Mouse (Mus musculus): ENCODE results near the gene Gmppa. TPM values are rescaled to one million over a fixed set of nuclear protein-coding genes. Genes with fewer than 3 reads are reported as not detected.

Gene Gmppa
- polyA plus RNA-seq, 1 experiment from 2014 or later, result 65.2 TPM

DNA sequence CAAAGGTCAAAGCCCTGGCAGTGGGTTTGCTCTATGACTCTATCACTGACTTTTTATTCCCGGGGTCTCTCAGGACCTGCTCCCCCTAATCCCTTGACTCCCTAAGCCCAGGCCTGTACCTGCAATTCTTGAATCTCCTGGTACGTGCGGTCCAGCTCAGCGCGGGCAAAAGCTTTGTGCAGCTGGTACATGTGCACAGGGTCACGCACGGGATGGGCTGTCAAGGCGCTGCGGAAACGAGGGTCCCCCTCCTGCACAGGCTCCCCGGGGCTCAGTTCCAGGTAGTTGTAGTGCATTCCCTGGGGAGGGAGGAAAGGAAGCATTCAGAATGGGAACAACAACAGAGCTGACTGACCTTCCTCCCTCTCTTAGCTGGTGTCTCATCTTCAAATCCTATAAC lies 40.7 kb downstream of the Gmppa start:
- H3K27ac ChIP-seq (ENCODE audit: low read depth, low read length), result no peak overlapping the region
- H3K4me1 ChIP-seq (ENCODE audit: control insufficient read depth, insufficient read depth, low read length), result peaks cover 14% of the 10 kb centered on the region
- peaks cover 17% of the 10 kb centered on the region for H3K27me3 ChIP-seq (ENCODE audit: control insufficient read depth, insufficient read depth, low read length)
- no peak overlapping the region for H3K4me2 ChIP-seq (replicated peaks; ENCODE audit: low read depth, low read length)
- no peak for ATAC-seq (ENCODE audit: low FRiP score, low TSS enrichment)
- 90% methylated on average over 11 of the region's 11 CpGs for WGBS
- H3K9ac ChIP-seq (ENCODE audit: low read depth, low read length), result no peak overlapping the region
- H3K36me3 ChIP-seq (ENCODE audit: control insufficient read depth, insufficient read depth, low read length), result peaks cover 41% of the 10 kb centered on the region
- H3K9me3 ChIP-seq (ENCODE audit: control insufficient read depth, low read length), result no peaks in the 10 kb centered on the region
- no peak overlapping the region for H3K4me3 ChIP-seq (ENCODE audit: low read length)

DNA sequence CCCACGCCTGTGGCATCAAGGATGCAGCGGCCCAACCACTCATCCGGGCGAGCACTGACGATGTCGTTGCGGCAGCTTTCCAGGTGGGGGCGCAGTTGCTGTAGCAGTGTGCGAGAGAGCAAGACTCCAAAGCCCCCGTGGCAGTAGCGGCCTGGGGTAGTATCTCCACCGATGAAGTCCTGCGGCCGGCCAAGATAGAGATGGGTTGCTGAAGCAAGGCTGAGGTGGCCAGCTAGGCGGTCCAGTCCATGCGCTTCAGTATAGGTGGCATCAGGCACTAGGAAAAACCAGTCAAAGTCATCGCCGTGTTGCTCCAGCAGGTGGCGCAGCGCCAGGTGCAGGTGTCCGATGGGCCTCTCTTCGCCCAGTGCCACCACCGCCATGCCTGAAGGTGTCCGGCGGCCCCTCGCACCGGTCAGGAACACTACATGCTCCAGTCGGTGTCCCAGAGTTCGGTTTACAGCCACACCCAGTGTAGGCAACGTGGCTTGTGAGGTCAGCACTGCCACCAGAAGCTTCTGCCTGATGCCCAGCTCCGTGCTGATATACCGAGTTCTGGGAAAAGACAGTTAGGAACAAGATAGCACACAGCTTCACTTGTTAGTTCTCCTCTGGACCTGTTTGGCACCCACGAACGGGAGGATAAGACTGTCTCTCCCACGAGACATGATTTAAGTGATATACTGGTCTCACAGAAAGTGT lies 41.7 kb downstream of the Gmppa start:
- H3K36me3 ChIP-seq (ENCODE audit: control insufficient read depth, insufficient read depth, low read length), result peaks cover 41% of the 10 kb centered on the region
- peak overlapping the region; percentile 84 for H3K4me2 ChIP-seq (replicated peaks; ENCODE audit: low read depth, low read length)
- no peak overlapping the region for H3K27ac ChIP-seq (ENCODE audit: low read depth, low read length)
- peaks cover 14% of the 10 kb centered on the region for H3K4me1 ChIP-seq (ENCODE audit: control insufficient read depth, insufficient read depth, low read length)
- no peak overlapping the region; the same call in 1 of the 2 replicates for H3K9ac ChIP-seq (ENCODE audit: low read depth, low read length)
- peak overlapping the region; percentile 80; the same call in 1 of the 2 replicates for H3K4me3 ChIP-seq (ENCODE audit: low read length)
- 11% methylated on average over 35 of the region's 35 CpGs for WGBS
- ATAC-seq (ENCODE audit: low FRiP score, low TSS enrichment), result 0 out of 2 replicates have a peak, but pooled peaks have one; percentile 1
- H3K27me3 ChIP-seq (ENCODE audit: control insufficient read depth, insufficient read depth, low read length), result peaks cover 22% of the 10 kb centered on the region
- no peaks in the 10 kb centered on the region for H3K9me3 ChIP-seq (ENCODE audit: control insufficient read depth, low read length)

DNA sequence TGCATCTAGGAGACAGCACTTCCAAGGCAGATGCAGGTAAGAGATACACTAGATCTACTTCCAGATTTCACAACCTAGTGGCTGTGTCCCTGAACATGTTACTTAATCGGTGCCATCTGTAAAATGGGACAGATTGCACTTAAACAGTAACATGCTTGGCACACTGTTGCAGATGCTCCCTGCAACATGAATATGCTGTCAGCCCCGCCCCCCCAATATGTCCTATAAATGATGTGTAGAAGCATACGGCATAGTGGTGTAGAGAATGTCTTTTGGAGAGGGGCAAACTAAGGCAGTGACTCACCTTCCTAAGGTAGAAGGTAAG lies 42.2 kb downstream of the Gmppa start:
- Histone ChIP-seq H3K9ac (ENCODE audit: low read depth, low read length) (peak overlapping the region; percentile 74; the same call in 1 of the 2 replicates), H3K4me2 (replicated peaks; ENCODE audit: low read depth, low read length) (peak overlapping the region; percentile 84), H3K4me1 (ENCODE audit: control insufficient read depth, insufficient read depth, low read length) (peaks cover 14% of the 10 kb centered on the region), H3K4me3 (ENCODE audit: low read length) (peak overlapping the region; percentile 80), H3K36me3 (ENCODE audit: control insufficient read depth, insufficient read depth, low read length) (peaks cover 39% of the 10 kb centered on the region), H3K27me3 (ENCODE audit: control insufficient read depth, insufficient read depth, low read length) (peaks cover 22% of the 10 kb centered on the region), H3K9me3 (ENCODE audit: control insufficient read depth, low read length) (no peaks in the 10 kb centered on the region), H3K27ac (ENCODE audit: low read depth, low read length) (no peak overlapping the region)
- 53% methylated on average over 3 of the region's 3 CpGs for WGBS
- ATAC-seq (ENCODE audit: low FRiP score, low TSS enrichment), result no peak

DNA sequence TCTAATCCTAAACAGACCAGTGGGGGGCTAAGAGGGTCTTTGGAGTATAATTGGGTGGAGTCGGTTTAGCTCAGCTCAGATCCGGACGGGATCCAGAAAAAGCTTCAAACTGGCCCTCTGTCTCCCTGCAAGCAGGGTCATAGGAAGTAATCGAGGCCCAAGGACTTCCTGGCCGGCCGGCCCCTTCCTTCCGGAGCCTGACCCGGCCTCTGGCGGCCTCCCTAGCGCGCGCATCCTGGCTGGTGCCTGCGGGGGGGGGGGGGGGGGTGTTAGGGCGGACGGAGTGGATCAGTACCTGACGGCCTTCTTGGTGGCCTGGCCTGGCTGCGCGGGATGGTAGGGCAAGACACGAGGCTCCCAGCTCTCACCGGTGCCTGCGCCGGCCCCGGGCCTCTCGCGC lies 42.8 kb downstream of the Gmppa start:
- peaks cover 34% of the 10 kb centered on the region for H3K36me3 ChIP-seq (ENCODE audit: control insufficient read depth, insufficient read depth, low read length)
- 1% methylated on average over 13 of the region's 25 CpGs for WGBS
- no peak for ATAC-seq (ENCODE audit: low FRiP score, low TSS enrichment)
- H3K9me3 ChIP-seq (ENCODE audit: control insufficient read depth, low read length), result no peaks in the 10 kb centered on the region
- H3K4me3 ChIP-seq (ENCODE audit: low read length), result peak overlapping the region; percentile 80
- H3K27ac ChIP-seq (ENCODE audit: low read depth, low read length), result peak overlapping the region; percentile 71
- H3K4me2 ChIP-seq (replicated peaks; ENCODE audit: low read depth, low read length), result peak overlapping the region; percentile 84
- H3K27me3 ChIP-seq (ENCODE audit: control insufficient read depth, insufficient read depth, low read length), result peaks cover 26% of the 10 kb centered on the region
- peaks cover 14% of the 10 kb centered on the region for H3K4me1 ChIP-seq (ENCODE audit: control insufficient read depth, insufficient read depth, low read length)
- H3K9ac ChIP-seq (ENCODE audit: low read depth, low read length), result peak overlapping the region; percentile 74

DNA sequence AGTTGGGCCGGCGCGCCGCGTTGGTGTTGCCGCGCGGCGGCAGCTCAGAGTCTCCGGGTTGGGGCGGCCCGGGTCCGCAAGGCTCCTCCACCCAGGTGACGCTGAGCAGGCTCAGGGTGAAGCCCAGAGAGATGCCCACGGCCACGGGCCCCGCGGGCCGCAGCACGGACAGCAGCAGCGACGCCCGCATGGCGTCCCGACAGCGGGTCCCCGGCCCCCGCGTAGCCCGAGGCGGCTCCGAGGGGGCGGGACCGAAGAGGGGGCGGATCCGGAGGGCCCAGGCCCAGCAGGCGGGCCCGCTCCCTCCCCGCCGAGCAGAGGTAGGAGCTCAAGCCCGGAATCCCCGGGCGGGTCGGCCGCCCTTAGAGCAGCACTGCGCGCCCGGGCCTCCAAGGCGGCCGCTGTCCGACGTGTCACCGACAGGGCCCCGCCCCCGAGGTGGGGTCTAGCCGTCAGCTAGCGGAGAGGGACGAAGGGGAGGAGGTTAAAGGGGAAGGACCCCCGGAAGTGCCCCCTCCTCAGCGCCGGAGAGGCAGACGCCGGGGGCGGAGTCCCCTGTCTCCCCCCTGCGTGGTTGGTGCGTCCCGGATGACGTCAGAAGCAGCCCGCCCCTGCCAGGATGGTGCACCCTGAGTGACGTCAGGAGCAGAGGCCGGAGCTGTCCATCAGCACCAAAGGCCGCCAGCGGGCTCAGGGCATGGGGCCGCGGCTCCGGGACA lies 43.3 kb downstream of the Gmppa start, which contains the start of the genes Chpf and Tmem198:
Gene Chpf, minus strand, starts transcription at position 392 of the 719 bp plus-strand sequence.
Gene Tmem198, plus strand, starts transcription at position 617 of the 719 bp plus-strand sequence.
- peak within 1 kb of the TSS; percentile 80 for H3K4me3 ChIP-seq (ENCODE audit: low read length)
- peaks cover 31% of the 10 kb centered on the region for H3K27me3 ChIP-seq (ENCODE audit: control insufficient read depth, insufficient read depth, low read length)
- H3K27ac ChIP-seq (ENCODE audit: low read depth, low read length), result peak within 1 kb of the TSS; percentile 71
- H3K9me3 ChIP-seq (ENCODE audit: control insufficient read depth, low read length), result no peaks in the 10 kb centered on the region
- peak within 1 kb of the TSS; percentile 84 for H3K4me2 ChIP-seq (replicated peaks; ENCODE audit: low read depth, low read length)
- peak; percentile 92 for ATAC-seq (ENCODE audit: low FRiP score, low TSS enrichment)
- peaks cover 14% of the 10 kb centered on the region for H3K4me1 ChIP-seq (ENCODE audit: control insufficient read depth, insufficient read depth, low read length)
- H3K9ac ChIP-seq (ENCODE audit: low read depth, low read length), result peak within 1 kb of the TSS; percentile 74
- WGBS, result under 1% methylated on average over 67 of the region's 76 CpGs
- H3K36me3 ChIP-seq (ENCODE audit: control insufficient read depth, insufficient read depth, low read length), result peaks cover 28% of the 10 kb centered on the region

DNA sequence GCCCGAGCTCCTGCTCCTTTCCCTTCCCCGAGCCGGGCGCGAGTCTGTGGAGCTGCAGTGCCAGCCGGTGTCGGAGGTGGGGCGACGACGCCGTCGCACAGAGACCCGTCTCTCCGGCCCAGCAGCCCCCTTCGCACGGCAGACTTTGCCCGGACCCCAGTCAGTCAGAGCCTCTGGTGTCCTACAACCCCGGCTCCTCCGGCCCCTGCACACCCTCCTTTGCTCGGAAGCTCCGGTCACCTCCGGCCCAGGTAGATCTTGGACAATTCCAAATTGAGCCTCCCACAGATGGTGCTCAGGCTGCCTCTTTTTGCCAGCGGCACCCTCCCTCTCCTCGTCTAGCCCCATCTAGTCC lies 43.9 kb downstream of the Gmppa start:
- H3K36me3 ChIP-seq (ENCODE audit: control insufficient read depth, insufficient read depth, low read length), result peaks cover 23% of the 10 kb centered on the region
- peaks cover 14% of the 10 kb centered on the region for H3K4me1 ChIP-seq (ENCODE audit: control insufficient read depth, insufficient read depth, low read length)
- H3K9me3 ChIP-seq (ENCODE audit: control insufficient read depth, low read length), result no peaks in the 10 kb centered on the region
- H3K4me2 ChIP-seq (replicated peaks; ENCODE audit: low read depth, low read length), result peak overlapping the region; percentile 84
- no peak overlapping the region for H3K27ac ChIP-seq (ENCODE audit: low read depth, low read length)
- WGBS, result 2% methylated on average over 24 of the region's 24 CpGs
- no peak overlapping the region; the same call in 1 of the 2 replicates for H3K9ac ChIP-seq (ENCODE audit: low read depth, low read length)
- no peak; the same call in 1 of the 2 replicates for ATAC-seq (ENCODE audit: low FRiP score, low TSS enrichment)
- peak overlapping the region; percentile 80 for H3K4me3 ChIP-seq (ENCODE audit: low read length)
- peaks cover 36% of the 10 kb centered on the region for H3K27me3 ChIP-seq (ENCODE audit: control insufficient read depth, insufficient read depth, low read length)

DNA sequence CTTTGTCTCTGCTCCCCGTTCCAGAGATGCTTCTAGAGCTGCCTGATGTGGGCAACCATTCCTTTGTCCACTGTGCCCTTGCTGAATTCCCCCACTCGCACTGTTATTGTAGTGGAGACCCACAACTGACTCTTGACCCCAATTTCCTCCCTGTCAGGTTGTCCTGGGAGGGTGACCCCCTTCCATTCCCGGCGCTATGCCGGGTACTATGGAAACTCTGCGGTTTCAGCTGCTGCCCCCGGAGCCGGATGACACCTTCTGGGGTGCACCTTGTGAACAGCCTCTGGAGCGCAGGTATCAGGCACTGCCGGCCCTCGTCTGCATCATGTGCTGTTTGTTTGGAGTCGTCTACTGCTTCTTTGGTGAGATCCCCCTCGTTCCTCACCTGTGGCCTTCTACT lies 44.3 kb downstream of the Gmppa start:
- Histone ChIP-seq H3K4me2 (replicated peaks; ENCODE audit: low read depth, low read length) (peak overlapping the region; percentile 84), H3K27ac (ENCODE audit: low read depth, low read length) (no peak overlapping the region), H3K4me3 (ENCODE audit: low read length) (peak overlapping the region; percentile 80), H3K27me3 (ENCODE audit: control insufficient read depth, insufficient read depth, low read length) (peaks cover 40% of the 10 kb centered on the region), H3K9ac (ENCODE audit: low read depth, low read length) (no peak overlapping the region; the same call in 1 of the 2 replicates), H3K36me3 (ENCODE audit: control insufficient read depth, insufficient read depth, low read length) (peaks cover 18% of the 10 kb centered on the region), H3K9me3 (ENCODE audit: control insufficient read depth, low read length) (no peaks in the 10 kb centered on the region), H3K4me1 (ENCODE audit: control insufficient read depth, insufficient read depth, low read length) (peaks cover 14% of the 10 kb centered on the region)
- ATAC-seq (ENCODE audit: low FRiP score, low TSS enrichment), result no peak
- WGBS, result 14% methylated on average over 13 of the region's 13 CpGs

DNA sequence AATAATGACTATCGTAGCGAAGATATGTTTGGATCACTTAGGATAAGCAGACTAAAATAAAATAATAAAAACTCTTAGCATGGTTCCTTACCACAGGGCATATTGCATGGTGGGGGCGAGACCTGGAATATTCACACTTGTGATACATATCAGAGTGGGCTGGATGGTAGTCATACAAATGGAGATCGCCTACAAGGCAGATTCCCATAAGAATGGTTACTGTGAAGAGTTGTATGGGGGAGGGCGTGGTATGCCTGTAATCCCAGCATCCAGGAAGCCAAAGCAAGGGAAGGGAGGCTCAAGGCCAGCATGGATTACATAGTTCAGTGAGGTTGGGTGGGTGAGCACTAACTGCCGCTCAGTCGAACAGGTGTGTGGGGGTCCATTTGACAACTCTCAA lies 45.0 kb downstream of the Gmppa start:
- peaks cover 11% of the 10 kb centered on the region for H3K36me3 ChIP-seq (ENCODE audit: control insufficient read depth, insufficient read depth, low read length)
- no peak for ATAC-seq (ENCODE audit: low FRiP score, low TSS enrichment)
- no peak overlapping the region for H3K4me3 ChIP-seq (ENCODE audit: low read length)
- no peak overlapping the region for H3K4me2 ChIP-seq (replicated peaks; ENCODE audit: low read depth, low read length)
- peaks cover 14% of the 10 kb centered on the region for H3K4me1 ChIP-seq (ENCODE audit: control insufficient read depth, insufficient read depth, low read length)
- no peak overlapping the region for H3K27ac ChIP-seq (ENCODE audit: low read depth, low read length)
- H3K27me3 ChIP-seq (ENCODE audit: control insufficient read depth, insufficient read depth, low read length), result peaks cover 45% of the 10 kb centered on the region
- H3K9ac ChIP-seq (ENCODE audit: low read depth, low read length), result no peak overlapping the region
- WGBS, result 85% methylated on average over 7 of the region's 7 CpGs
- H3K9me3 ChIP-seq (ENCODE audit: control insufficient read depth, low read length), result no peaks in the 10 kb centered on the region

DNA sequence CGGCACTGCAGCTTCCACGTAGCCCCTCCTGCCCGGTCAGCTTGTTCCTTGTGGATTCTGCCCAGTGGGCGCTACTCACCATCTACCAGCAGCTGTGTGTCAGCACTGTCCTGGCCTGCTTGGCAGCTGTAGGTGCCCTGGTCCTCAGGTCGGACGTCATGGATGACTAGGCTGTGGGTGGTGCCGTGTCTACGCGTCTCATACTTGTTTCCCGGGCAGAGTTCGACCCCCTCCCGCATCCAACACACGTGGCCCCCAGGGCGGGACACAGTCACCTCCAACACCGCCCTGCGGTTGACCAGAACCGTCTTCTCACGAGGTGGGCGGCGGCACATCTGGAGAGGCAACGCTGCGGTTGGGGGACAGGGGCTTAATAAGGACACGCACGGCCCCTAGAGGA lies 50.8 kb downstream of the Gmppa start:
- Histone ChIP-seq H3K27me3 (ENCODE audit: control insufficient read depth, insufficient read depth, low read length) (peaks cover 57% of the 10 kb centered on the region), H3K4me2 (replicated peaks; ENCODE audit: low read depth, low read length) (peak overlapping the region; percentile 82; the same call in 1 of the 2 replicates), H3K9me3 (ENCODE audit: control insufficient read depth, low read length) (no peaks in the 10 kb centered on the region), H3K36me3 (ENCODE audit: control insufficient read depth, insufficient read depth, low read length) (peaks cover 18% of the 10 kb centered on the region), H3K4me3 (ENCODE audit: low read length) (peak overlapping the region; percentile 52; the same call in 1 of the 2 replicates), H3K9ac (ENCODE audit: low read depth, low read length) (no peak overlapping the region), H3K27ac (ENCODE audit: low read depth, low read length) (no peak overlapping the region), H3K4me1 (ENCODE audit: control insufficient read depth, insufficient read depth, low read length) (peaks cover 4% of the 10 kb centered on the region; the same call in 1 of the 2 replicates)
- ATAC-seq (ENCODE audit: low FRiP score, low TSS enrichment), result no peak
- WGBS, result 5% methylated on average over 24 of the region's 24 CpGs

All from kidney, embryonic 14.5 days (tissue).